Mouse (Mus musculus): ENCODE results near the gene Ptcd1. TPM values are rescaled to one million over a fixed set of nuclear protein-coding genes. Genes with fewer than 3 reads are reported as not detected.
A peak's percentile ranks its signal among the peaks of the same experiment; 100 is the strongest.
"Not testable (repeated sequence)": the region's sequence is repeated elsewhere in the genome, so short reads cannot be mapped to it uniquely, and the experiment has no call there.

Ptcd1 gene
- polyA plus RNA-seq (2014; fragmentation: Nextera tagmentation; extraction: Ambion mirVana) = 15.7 and 17.6 TPM in 2 replicates

- WGBS = 1% methylated on average over 51 of the region's 51 CpGs
- H3K4me1 ChIP-seq (replicated peaks; ENCODE audit: control insufficient read depth, insufficient read depth, low read length) = peaks cover 13% of the 10 kb centered on the region
- peak within 1 kb of the TSS; percentile 88 for H3K27ac ChIP-seq (ENCODE audit: low read depth, low read length)
- no peaks in the 10 kb centered on the region for H3K9me3 ChIP-seq (ENCODE audit: control insufficient read depth, low read length)
- peak within 1 kb of the TSS; percentile 99 for H3K4me3 ChIP-seq (ENCODE audit: low read depth, low read length)
- peak; percentile 95 for ATAC-seq (replicated peaks; ENCODE audit: low FRiP score)
- no peaks in the 10 kb centered on the region for H3K27me3 ChIP-seq (replicated peaks; ENCODE audit: control insufficient read depth, insufficient read depth, low read length)
- peak within 1 kb of the TSS; percentile 88 for H3K4me2 ChIP-seq
- peak; percentile 98 for DNase-seq (ENCODE audit: low spot score)
- H3K36me3 ChIP-seq (ENCODE audit: control insufficient read depth, insufficient read depth, low read length) = peaks cover 29% of the 10 kb centered on the region; the same call in 1 of the 2 replicates
- peak within 1 kb of the TSS; percentile 99 for H3K9ac ChIP-seq (ENCODE audit: low read depth, low read length)
Observed at GRCm38 (mm10) chr5:145166536-145167305, at the start of gene Ptcd1, which contains the start of gene Cpsf4. Ptcd1 (minus strand) TSS chr5:145167108. Cpsf4 (plus strand) TSS chr5:145167213.

GRCm38 (mm10) chr5:145214679-145215078 lies 47.8 kb upstream of the Ptcd1 start:
- no peak overlapping the region for H3K4me2 ChIP-seq
- no peak overlapping the region for H3K4me3 ChIP-seq (ENCODE audit: low read depth, low read length)
- WGBS = 68% methylated on average over 4 of the region's 4 CpGs
- no peaks in the 10 kb centered on the region for H3K27me3 ChIP-seq (replicated peaks; ENCODE audit: control insufficient read depth, insufficient read depth, low read length)
- H3K36me3 ChIP-seq (ENCODE audit: control insufficient read depth, insufficient read depth, low read length) = peaks cover 15% of the 10 kb centered on the region
- peak; percentile 56; the same call in 1 of the 2 replicates for ATAC-seq (replicated peaks; ENCODE audit: low FRiP score)
- H3K27ac ChIP-seq (ENCODE audit: low read depth, low read length) = no peak overlapping the region
- H3K9me3 ChIP-seq (ENCODE audit: control insufficient read depth, low read length) = no peaks in the 10 kb centered on the region
- DNase-seq (ENCODE audit: low spot score) = no peak
- H3K4me1 ChIP-seq (replicated peaks; ENCODE audit: control insufficient read depth, insufficient read depth, low read length) = no peaks in the 10 kb centered on the region
- no peak overlapping the region for H3K9ac ChIP-seq (ENCODE audit: low read depth, low read length)

GRCm38 (mm10) chr5:145213505-145213904 lies 46.6 kb upstream of the Ptcd1 start:
- Histone ChIP-seq H3K9me3 (ENCODE audit: control insufficient read depth, low read length) (no peaks in the 10 kb centered on the region), H3K4me3 (ENCODE audit: low read depth, low read length) (no peak overlapping the region), H3K4me1 (replicated peaks; ENCODE audit: control insufficient read depth, insufficient read depth, low read length) (no peaks in the 10 kb centered on the region), H3K9ac (ENCODE audit: low read depth, low read length) (no peak overlapping the region), H3K27me3 (replicated peaks; ENCODE audit: control insufficient read depth, insufficient read depth, low read length) (no peaks in the 10 kb centered on the region), H3K36me3 (ENCODE audit: control insufficient read depth, insufficient read depth, low read length) (peaks cover 14% of the 10 kb centered on the region), H3K4me2 (no peak overlapping the region), H3K27ac (ENCODE audit: low read depth, low read length) (no peak overlapping the region)
- 88% methylated on average over 3 of the region's 3 CpGs for WGBS
- no peak for ATAC-seq (replicated peaks; ENCODE audit: low FRiP score)
- DNase-seq (ENCODE audit: low spot score) = no peak

DNA sequence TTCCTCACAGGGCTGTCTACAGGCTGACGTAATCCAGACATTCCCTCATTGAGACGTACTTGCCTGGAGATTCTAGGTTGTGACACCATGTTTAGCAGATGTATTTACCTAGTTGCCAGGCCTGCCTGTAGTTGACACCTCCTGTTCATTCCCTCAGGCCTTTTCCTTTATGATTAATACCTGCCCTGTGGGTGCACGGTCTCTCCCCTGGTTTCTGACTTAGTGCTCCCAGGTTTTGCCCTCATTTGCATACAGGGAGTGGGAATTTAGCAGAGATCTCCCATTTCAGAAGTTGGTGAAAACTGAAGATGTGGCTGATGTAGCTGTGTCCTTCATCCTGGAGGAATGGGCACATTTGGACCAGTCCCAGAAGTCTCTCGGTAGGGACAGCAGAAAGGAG lies 45.3 kb upstream of the Ptcd1 start:
- WGBS = 88% methylated on average over 4 of the region's 4 CpGs
- Histone ChIP-seq H3K36me3 (ENCODE audit: control insufficient read depth, insufficient read depth, low read length) (peaks cover 11% of the 10 kb centered on the region; the same call in 1 of the 2 replicates), H3K4me2 (no peak overlapping the region), H3K27ac (ENCODE audit: low read depth, low read length) (no peak overlapping the region), H3K9me3 (ENCODE audit: control insufficient read depth, low read length) (no peaks in the 10 kb centered on the region), H3K9ac (ENCODE audit: low read depth, low read length) (no peak overlapping the region), H3K4me1 (replicated peaks; ENCODE audit: control insufficient read depth, insufficient read depth, low read length) (no peaks in the 10 kb centered on the region), H3K4me3 (ENCODE audit: low read depth, low read length) (no peak overlapping the region), H3K27me3 (replicated peaks; ENCODE audit: control insufficient read depth, insufficient read depth, low read length) (no peaks in the 10 kb centered on the region)
- DNase-seq (ENCODE audit: low spot score) (no peak), ATAC-seq (replicated peaks; ENCODE audit: low FRiP score) (no peak)

DNA sequence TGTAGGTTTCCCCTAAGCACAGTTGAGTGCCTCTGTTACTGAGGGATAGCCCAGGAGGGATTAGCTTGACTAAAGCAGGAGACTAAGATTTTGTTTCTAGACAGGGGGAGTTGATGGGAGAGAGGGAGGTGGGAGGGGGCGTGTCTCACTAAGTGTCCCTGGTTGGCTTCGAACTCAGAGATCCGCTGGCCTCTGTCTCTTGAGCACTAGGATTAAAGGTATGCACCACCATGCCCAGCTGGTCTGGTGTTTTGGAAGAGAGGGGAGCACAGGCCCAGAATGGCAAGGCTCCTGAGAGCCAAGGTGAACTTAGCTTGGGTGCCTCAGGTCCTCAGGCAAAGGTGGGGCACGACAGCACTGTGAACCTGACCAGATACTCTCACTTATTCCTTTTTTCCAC lies 44.4 kb upstream of the Ptcd1 start:
- Histone ChIP-seq H3K27me3 (replicated peaks; ENCODE audit: control insufficient read depth, insufficient read depth, low read length) (no peaks in the 10 kb centered on the region), H3K9ac (ENCODE audit: low read depth, low read length) (no peak overlapping the region), H3K4me2 (no peak overlapping the region), H3K4me3 (ENCODE audit: low read depth, low read length) (no peak overlapping the region), H3K27ac (ENCODE audit: low read depth, low read length) (no peak overlapping the region), H3K9me3 (ENCODE audit: control insufficient read depth, low read length) (no peaks in the 10 kb centered on the region), H3K4me1 (replicated peaks; ENCODE audit: control insufficient read depth, insufficient read depth, low read length) (no peaks in the 10 kb centered on the region), H3K36me3 (ENCODE audit: control insufficient read depth, insufficient read depth, low read length) (peaks cover 14% of the 10 kb centered on the region; the same call in 1 of the 2 replicates)
- no peak for ATAC-seq (replicated peaks; ENCODE audit: low FRiP score)
- no peak for DNase-seq (ENCODE audit: low spot score)
- 97% methylated on average over 4 of the region's 4 CpGs for WGBS

DNA sequence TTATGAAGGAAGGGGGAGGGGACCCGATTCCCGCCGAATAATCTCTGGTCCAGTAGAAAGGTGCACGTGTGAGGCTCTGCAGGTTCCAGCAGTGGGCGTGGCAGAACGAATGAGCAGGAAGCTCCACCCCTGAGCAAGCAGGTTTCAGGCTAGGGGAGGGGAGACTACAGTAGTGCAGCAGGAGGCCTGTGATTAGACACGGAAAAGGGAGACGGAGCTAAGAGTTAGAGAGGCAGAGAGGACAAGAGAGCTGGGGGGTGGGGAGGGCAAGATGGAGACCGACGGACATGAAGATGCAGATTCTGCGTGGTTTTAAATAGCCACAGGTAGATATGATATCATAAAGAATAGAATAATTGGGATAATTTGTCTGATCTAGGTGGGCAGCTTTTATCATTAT lies 41.5 kb upstream of the Ptcd1 start:
- not testable (repeated sequence) for H3K27ac ChIP-seq (ENCODE audit: low read depth, low read length); H3K9ac ChIP-seq (ENCODE audit: low read depth, low read length); ATAC-seq (replicated peaks; ENCODE audit: low FRiP score); DNase-seq (ENCODE audit: low spot score); H3K4me3 ChIP-seq (ENCODE audit: low read depth, low read length); H3K4me2 ChIP-seq; H3K4me1 ChIP-seq (replicated peaks; ENCODE audit: control insufficient read depth, insufficient read depth, low read length); H3K27me3 ChIP-seq (replicated peaks; ENCODE audit: control insufficient read depth, insufficient read depth, low read length); H3K9me3 ChIP-seq (ENCODE audit: control insufficient read depth, low read length)
- peaks cover 12% of the 10 kb centered on the region; the same call in 1 of the 2 replicates for H3K36me3 ChIP-seq (ENCODE audit: control insufficient read depth, insufficient read depth, low read length)
- 58% methylated on average over 11 of the region's 11 CpGs for WGBS

DNA sequence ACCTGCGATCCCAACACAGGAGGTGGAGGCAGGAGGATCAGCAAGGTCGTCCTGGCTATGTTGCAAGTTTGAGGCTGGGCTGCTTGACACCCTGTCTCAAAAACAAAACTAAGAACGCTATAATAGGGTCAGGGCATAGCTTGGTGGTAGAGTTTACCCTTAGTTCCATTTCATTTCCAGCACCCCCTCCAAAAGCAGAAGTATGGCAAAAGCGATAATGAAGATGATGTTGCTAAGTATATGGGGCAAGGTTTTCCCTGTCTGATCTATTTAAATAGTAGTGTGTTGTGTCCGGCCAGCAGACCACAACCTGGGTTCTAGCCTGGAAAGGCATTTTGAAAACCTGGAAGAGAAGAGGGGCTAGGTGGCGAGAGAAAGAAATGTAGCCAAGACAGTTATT lies 41.0 kb upstream of the Ptcd1 start:
- Histone ChIP-seq H3K9me3 (ENCODE audit: control insufficient read depth, low read length) (no peaks in the 10 kb centered on the region), H3K4me3 (ENCODE audit: low read depth, low read length) (no peak overlapping the region), H3K4me1 (replicated peaks; ENCODE audit: control insufficient read depth, insufficient read depth, low read length) (peaks cover 6% of the 10 kb centered on the region), H3K27me3 (replicated peaks; ENCODE audit: control insufficient read depth, insufficient read depth, low read length) (no peaks in the 10 kb centered on the region), H3K9ac (ENCODE audit: low read depth, low read length) (no peak overlapping the region), H3K4me2 (no peak overlapping the region), H3K36me3 (ENCODE audit: control insufficient read depth, insufficient read depth, low read length) (peaks cover 11% of the 10 kb centered on the region; the same call in 1 of the 2 replicates), H3K27ac (ENCODE audit: low read depth, low read length) (no peak overlapping the region)
- WGBS = 71% methylated on average over 6 of the region's 6 CpGs
- DNase-seq (ENCODE audit: low spot score) = no peak
- no peak for ATAC-seq (replicated peaks; ENCODE audit: low FRiP score)

DNA sequence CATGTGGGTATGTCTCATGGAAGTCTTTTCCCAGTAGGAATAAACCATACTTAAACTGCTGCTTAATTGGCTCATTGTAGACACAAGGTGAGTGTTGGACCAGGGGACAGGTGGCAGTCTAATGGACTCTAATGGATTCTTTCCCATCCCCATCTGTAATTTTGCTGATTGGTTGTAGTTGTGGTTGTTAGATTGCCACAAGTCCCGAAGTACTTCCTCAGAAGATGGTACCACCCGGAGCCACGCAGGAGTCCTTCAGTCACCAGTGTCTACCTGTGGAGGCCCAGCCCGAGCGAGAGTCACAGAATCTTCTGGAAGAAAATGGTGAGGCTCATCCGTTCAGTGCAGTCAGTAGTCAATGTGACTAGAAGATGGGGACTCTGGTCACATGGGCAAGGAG lies 40.5 kb upstream of the Ptcd1 start:
- Histone ChIP-seq H3K36me3 (ENCODE audit: control insufficient read depth, insufficient read depth, low read length) (peaks cover 11% of the 10 kb centered on the region; the same call in 1 of the 2 replicates), H3K9ac (ENCODE audit: low read depth, low read length) (no peak overlapping the region), H3K27ac (ENCODE audit: low read depth, low read length) (no peak overlapping the region), H3K27me3 (replicated peaks; ENCODE audit: control insufficient read depth, insufficient read depth, low read length) (no peaks in the 10 kb centered on the region), H3K4me3 (ENCODE audit: low read depth, low read length) (no peak overlapping the region), H3K4me1 (replicated peaks; ENCODE audit: control insufficient read depth, insufficient read depth, low read length) (peaks cover 6% of the 10 kb centered on the region), H3K4me2 (no peak overlapping the region), H3K9me3 (ENCODE audit: control insufficient read depth, low read length) (no peaks in the 10 kb centered on the region)
- ATAC-seq (replicated peaks; ENCODE audit: low FRiP score) (no peak), DNase-seq (ENCODE audit: low spot score) (no peak)
- WGBS = 92% methylated on average over 6 of the region's 6 CpGs

DNA sequence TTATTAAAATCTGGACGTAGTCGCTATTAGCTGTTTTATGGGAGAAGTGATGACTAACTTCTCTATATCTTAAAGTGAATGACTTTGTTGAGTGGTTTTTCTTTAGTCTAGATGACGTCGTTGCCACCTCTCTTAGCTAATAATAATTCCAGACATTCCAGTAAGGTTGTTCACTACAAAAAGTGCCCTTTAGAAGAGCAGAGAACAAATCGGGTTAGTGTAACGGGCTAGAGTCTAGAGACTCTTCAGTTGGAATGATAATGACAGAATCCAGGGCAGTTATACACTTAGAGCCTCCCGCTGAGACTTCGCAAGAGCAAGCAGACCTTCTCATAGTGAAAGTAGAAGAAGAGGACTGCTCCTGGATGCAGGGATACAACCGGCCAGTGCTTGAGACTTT lies 38.1 kb upstream of the Ptcd1 start:
- peaks cover 13% of the 10 kb centered on the region for H3K4me1 ChIP-seq (replicated peaks; ENCODE audit: control insufficient read depth, insufficient read depth, low read length)
- DNase-seq (ENCODE audit: low spot score) = no peak
- WGBS = 15% methylated on average over 9 of the region's 9 CpGs
- H3K36me3 ChIP-seq (ENCODE audit: control insufficient read depth, insufficient read depth, low read length) = peaks cover 7% of the 10 kb centered on the region; the same call in 1 of the 2 replicates
- H3K4me3 ChIP-seq (ENCODE audit: low read depth, low read length) = peak overlapping the region; percentile 64
- ATAC-seq (replicated peaks; ENCODE audit: low FRiP score) = no peak
- no peaks in the 10 kb centered on the region for H3K9me3 ChIP-seq (ENCODE audit: control insufficient read depth, low read length)
- H3K27ac ChIP-seq (ENCODE audit: low read depth, low read length) = no peak overlapping the region; the same call in 1 of the 2 replicates
- peak overlapping the region; percentile 74 for H3K4me2 ChIP-seq
- H3K27me3 ChIP-seq (replicated peaks; ENCODE audit: control insufficient read depth, insufficient read depth, low read length) = no peaks in the 10 kb centered on the region
- H3K9ac ChIP-seq (ENCODE audit: low read depth, low read length) = peak overlapping the region; percentile 49
